In genomic region chr10:80180288-80180687, GRCm38 (mm10) we compare ENCODE assay signal across 8 mouse cellular contexts. TPM values are rescaled to one million over a fixed set of nuclear protein-coding genes. Genes with fewer than 3 reads are reported as not detected.
DNase-seq lines count a peak whose midpoint lies in the region; ATAC-seq lines count a peak whose summit lies in the region.

No protein-coding gene starts in this region.

- H3K4me2 ChIP-seq in lung, embryonic 16.5 days (ENCODE audit: low read depth, low read length), result peak overlapping the region; percentile 73
- peak overlapping the region; percentile 79 for H3K4me2 ChIP-seq in stomach, embryonic 14.5 days (replicated peaks; ENCODE audit: low read depth, low read length)

- peak overlapping the region; percentile 67 for H3K4me3 ChIP-seq in lung, embryonic 16.5 days (ENCODE audit: low read length)
- peak overlapping the region; percentile 92 for H3K4me3 ChIP-seq in limb, embryonic 10.5 days
- peak overlapping the region; percentile 66 for H3K4me3 ChIP-seq in stomach, embryonic 14.5 days (ENCODE audit: low read depth, low read length)

- no peak overlapping the region for H3K27ac ChIP-seq in lung, embryonic 16.5 days (ENCODE audit: low read length)
- H3K27ac ChIP-seq in limb, embryonic 10.5 days, result peak overlapping the region; percentile 98
- no peak overlapping the region for H3K27ac ChIP-seq in stomach, embryonic 14.5 days (ENCODE audit: low read length)

- H3K9me3 ChIP-seq in lung, embryonic 16.5 days (ENCODE audit: control insufficient read depth, low read length), result no peaks in the 10 kb centered on the region
- H3K9me3 ChIP-seq in limb, embryonic 10.5 days (replicated peaks), result no peaks in the 10 kb centered on the region
- no peaks in the 10 kb centered on the region for H3K9me3 ChIP-seq in stomach, embryonic 14.5 days (ENCODE audit: control insufficient read depth, low read depth, low read length)

- ATAC-seq in lung, embryonic 16.5 days (ENCODE audit: low read depth), result no peak
- ATAC-seq in stomach, embryonic 14.5 days (ENCODE audit: insufficient number of reproducible peaks, insufficient read depth, low FRiP score, low read depth), result no peak

- DNase-seq in cerebellum, adult 8-10 months, result peak; percentile 30
- no peak for DNase-seq in cerebellum, adult 9-10 months
- no peak for DNase-seq in lung, postnatal 25 days (ENCODE audit: low spot score)
- no peak for DNase-seq in limb, embryonic 10.5 days (ENCODE audit: low spot score)
- DNase-seq in adrenal gland, postnatal 36 days, result no peak
- no peak for DNase-seq in ovary, adult 18-20 months (ENCODE audit: low spot score)

- no peaks in the 10 kb centered on the region for H3K27me3 ChIP-seq in lung, embryonic 16.5 days (ENCODE audit: control insufficient read depth, insufficient read depth, low read depth, low read length)
- H3K27me3 ChIP-seq in limb, embryonic 10.5 days (ENCODE audit: low read depth, poor library complexity, severe bottlenecking), result 0 out of 2 replicates have a peak, but pooled peaks cover 2% of the 10 kb centered on the region
- H3K27me3 ChIP-seq in stomach, embryonic 14.5 days (ENCODE audit: control insufficient read depth, insufficient read depth, low read length), result no peaks in the 10 kb centered on the region

- H3K4me1 ChIP-seq in lung, embryonic 16.5 days (replicated peaks; ENCODE audit: control insufficient read depth, insufficient read depth, low read length), result no peaks in the 10 kb centered on the region; the same call in 1 of the 2 replicates
- H3K4me1 ChIP-seq in limb, embryonic 10.5 days, result peaks cover 38% of the 10 kb centered on the region
- H3K4me1 ChIP-seq in stomach, embryonic 14.5 days (ENCODE audit: control insufficient read depth, insufficient read depth, low read length), result peaks cover 12% of the 10 kb centered on the region; the same call in 1 of the 2 replicates

- H3K36me3 ChIP-seq in lung, embryonic 16.5 days (ENCODE audit: control insufficient read depth, insufficient read depth, low read length), result no peaks in the 10 kb centered on the region
- H3K36me3 ChIP-seq in limb, embryonic 10.5 days, result peaks cover 38% of the 10 kb centered on the region
- peaks cover 6% of the 10 kb centered on the region for H3K36me3 ChIP-seq in stomach, embryonic 14.5 days (ENCODE audit: control insufficient read depth, insufficient read depth, low read length)

- H3K9ac ChIP-seq in lung, embryonic 16.5 days (ENCODE audit: low read length), result peak overlapping the region; percentile 81
- peak overlapping the region; percentile 89 for H3K9ac ChIP-seq in stomach, embryonic 14.5 days (replicated peaks; ENCODE audit: low read depth, low read length)

- WGBS in lung, embryonic 16.5 days, result 37% methylated on average over 6 of the region's 6 CpGs
- WGBS in limb, embryonic 10.5 days, result 48% methylated on average over 6 of the region's 6 CpGs
- WGBS in stomach, embryonic 14.5 days, result 42% methylated on average over 6 of the region's 6 CpGs

RNA-seq across cellular contexts. Expression of gene Efna2, which starts 1.0 kb away (rescaled TPM):
- 11.0 and 12.1 TPM in 2 replicates for polyA plus RNA-seq in lung, embryonic 16.5 days (2015; fragmentation: Nextera tagmentation; extraction: Ambion mirVana)
- 63.1 and 66.8 TPM in 2 replicates for polyA plus RNA-seq in limb, embryonic 10.5 days (2016; fragmentation: Nextera tagmentation; extraction: Ambion mirVana)
- 12.2 and 12.5 TPM in 2 replicates for polyA plus RNA-seq in stomach, embryonic 14.5 days (2014; fragmentation: Nextera tagmentation; extraction: Ambion mirVana)
- 1 to 10 TPM; 2.4 to 3.2 TPM for total RNA-seq in adrenal gland, postnatal 36 days (2021)

RNA-seq across cellular contexts. Expression of gene 1600002K03Rik, which starts 7.5 kb away (rescaled TPM):
- 12.2 and 13.6 TPM in 2 replicates for polyA plus RNA-seq in lung, embryonic 16.5 days (2015; fragmentation: Nextera tagmentation; extraction: Ambion mirVana)
- polyA plus RNA-seq in limb, embryonic 10.5 days (2016; fragmentation: Nextera tagmentation; extraction: Ambion mirVana), result 8.7 and 13.1 TPM in 2 replicates
- 12.5 and 13.9 TPM in 2 replicates for polyA plus RNA-seq in stomach, embryonic 14.5 days (2014; fragmentation: Nextera tagmentation; extraction: Ambion mirVana)
- 10 to 100 TPM; 16.8 to 19.1 TPM for total RNA-seq in adrenal gland, postnatal 36 days (2021)

RNA-seq across cellular contexts. Expression of gene Cirbp, which starts 14.5 kb away (rescaled TPM):
- 73.4 and 83.4 TPM in 2 replicates for polyA plus RNA-seq in lung, embryonic 16.5 days (2015; fragmentation: Nextera tagmentation; extraction: Ambion mirVana)
- polyA plus RNA-seq in limb, embryonic 10.5 days (2016; fragmentation: Nextera tagmentation; extraction: Ambion mirVana), result 90.7 and 129 TPM in 2 replicates
- polyA plus RNA-seq in stomach, embryonic 14.5 days (2014; fragmentation: Nextera tagmentation; extraction: Ambion mirVana), result 92.7 and 105 TPM in 2 replicates
- total RNA-seq in adrenal gland, postnatal 36 days (2021), result 100 to 1,000 TPM in 1 of 2 experiments, 10 to 100 TPM in 1; 35.0 to 104 TPM

RNA-seq across cellular contexts. Expression of gene Midn, which starts 32.2 kb away (rescaled TPM):
- polyA plus RNA-seq in lung, embryonic 16.5 days (2015; fragmentation: Nextera tagmentation; extraction: Ambion mirVana), result 11.8 and 12.9 TPM in 2 replicates
- 26.2 and 27.1 TPM in 2 replicates for polyA plus RNA-seq in limb, embryonic 10.5 days (2016; fragmentation: Nextera tagmentation; extraction: Ambion mirVana)
- polyA plus RNA-seq in stomach, embryonic 14.5 days (2014; fragmentation: Nextera tagmentation; extraction: Ambion mirVana), result 29.3 and 32.1 TPM in 2 replicates
- total RNA-seq in adrenal gland, postnatal 36 days (2021), result 100 to 1,000 TPM; 104 to 188 TPM

RNA-seq across cellular contexts. Expression of gene Cbarp, which starts 39.7 kb away (rescaled TPM):
- 3.9 and 5.6 TPM in 2 replicates for polyA plus RNA-seq in lung, embryonic 16.5 days (2015; fragmentation: Nextera tagmentation; extraction: Ambion mirVana)
- 3.3 and 4.7 TPM in 2 replicates for polyA plus RNA-seq in limb, embryonic 10.5 days (2016; fragmentation: Nextera tagmentation; extraction: Ambion mirVana)
- polyA plus RNA-seq in stomach, embryonic 14.5 days (2014; fragmentation: Nextera tagmentation; extraction: Ambion mirVana), result 7.5 and 10.1 TPM in 2 replicates
- total RNA-seq in adrenal gland, postnatal 36 days (2021), result 100 to 1,000 TPM in 1 of 2 experiments, 10 to 100 TPM in 1; 57.5 to 205 TPM
